Mouse (Mus musculus): ENCODE results near the gene Pgs1. TPM values are rescaled to one million over a fixed set of nuclear protein-coding genes. Genes with fewer than 3 reads are reported as not detected.

Gene Pgs1
- total and polyA plus RNA-seq, 3 experiments: 38.1 to 60.5 (median 50.8) TPM

DNA sequence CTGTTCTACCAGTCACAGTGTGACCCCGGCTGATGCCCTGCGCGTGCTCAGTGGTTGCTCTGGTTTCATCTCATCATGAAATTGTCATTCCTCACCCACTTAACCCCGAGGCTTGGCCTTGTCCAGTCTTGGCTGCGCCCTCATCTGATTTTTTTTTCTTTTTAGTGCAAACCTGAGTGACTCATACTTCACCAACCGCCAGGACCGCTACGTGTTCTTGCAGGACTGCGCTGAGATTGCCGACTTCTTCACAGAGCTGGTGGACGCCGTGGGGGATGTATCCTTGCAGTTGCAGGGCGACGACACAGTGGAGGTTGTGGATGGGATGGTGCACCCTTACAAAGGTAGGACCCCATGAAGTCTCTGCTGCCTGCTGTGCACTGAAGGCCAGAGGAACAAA is 17.1 kb downstream of the Pgs1 start:
- no peaks in the 10 kb centered on the region for H3K27me3 ChIP-seq (replicated peaks)
- dilution Hi-C loops (cut with MboI; ENCODE audit: extremely low pct_ligation_motif_present, extremely low pct_unique_long_range_greater_than_20kb, low sequenced_read_pairs) (no loop called here), in situ Hi-C loops (cut with MboI; ENCODE audit: low pct_ligation_motif_present, low pct_unique_long_range_greater_than_20kb, low sequenced_read_pairs) (no loop called here)
- H3K36me3 ChIP-seq (replicated peaks in 1 of 2; ENCODE audit: control insufficient read depth in 1 of 2, insufficient read depth in 1 of 2, low read length in 1 of 2): peaks cover 85 to 96% of the 10 kb centered on the region in 2 experiments
- no peak overlapping the region for H3K27ac ChIP-seq (ENCODE audit: insufficient read depth, low read depth)
- TF ChIP-seq UBTF (IDR thresholded peaks at IDR 0.05; ENCODE audit: low read depth, low read length): no peak
- TF ChIP-seq POLR2AphosphoS2 (IDR thresholded peaks at IDR 0.05; ENCODE audit: low read depth, low read length): no peak
- TF ChIP-seq CTCF (conservative IDR thresholded peaks at IDR 0.05 in 1 of 2, IDR thresholded peaks at IDR 0.05 in 1 of 2; ENCODE audit: low read depth in 2 of 2, low read length in 2 of 2): no peak
- TF ChIP-seq ZC3H11A (IDR thresholded peaks at IDR 0.05; ENCODE audit: low read depth, low read length): no peak
- no peak for TF ChIP-seq ZNF384 (IDR thresholded peaks at IDR 0.05; ENCODE audit: low read depth, low read length)
- no peak for TF ChIP-seq TCF12 (IDR thresholded peaks at IDR 0.05; ENCODE audit: low read depth, low read length)
- no peak for TF ChIP-seq RCOR1 (conservative IDR thresholded peaks at IDR 0.05; ENCODE audit: low read depth, low read length)
- TF ChIP-seq PAX5 (IDR thresholded peaks at IDR 0.05; ENCODE audit: low read length): no peak
- TF ChIP-seq RAD21 (IDR thresholded peaks at IDR 0.05; ENCODE audit: low read depth, low read length): no peak
- no peak for TF ChIP-seq MXI1 (IDR thresholded peaks at IDR 0.05; ENCODE audit: low read depth, low read length)
- no peak for TF ChIP-seq USF2 (conservative IDR thresholded peaks at IDR 0.05; ENCODE audit: low read depth, low read length)
- no peak for TF ChIP-seq MAZ (IDR thresholded peaks at IDR 0.05; ENCODE audit: low read depth, low read length)
- no peak for TF ChIP-seq MAFK (IDR thresholded peaks at IDR 0.05; ENCODE audit: insufficient replicate concordance, low read length)
- no peak for TF ChIP-seq JUND (conservative IDR thresholded peaks at IDR 0.05; ENCODE audit: low read depth, low read length)
- no peaks in the 10 kb centered on the region for H3K9me3 ChIP-seq (replicated peaks; ENCODE audit: low read length)
- H3K9ac ChIP-seq (ENCODE audit: insufficient read depth, low read depth): no peak overlapping the region
- no peak overlapping the region for H3K4me2 ChIP-seq (ENCODE audit: insufficient read depth, low read depth, poor library complexity, severe bottlenecking)
- H3K4me1 ChIP-seq (ENCODE audit: control insufficient read depth in 1 of 2, insufficient read depth in 2 of 2): peaks cover 32 to 47% of the 10 kb centered on the region in 2 experiments
- H3K79me2 ChIP-seq (replicated peaks; ENCODE audit: control insufficient read depth, extremely low read depth, insufficient read depth, poor library complexity, severe bottlenecking): peaks cover 18% of the 10 kb centered on the region
- no peak overlapping the region for H3K4me3 ChIP-seq (replicated peaks in 1 of 3; ENCODE audit: low read depth in 2 of 3, low read length in 2 of 3, poor library complexity in 1 of 3)
- no peak for DNase-seq (ENCODE audit: extremely low read depth)

- dilution Hi-C loops (cut with MboI; ENCODE audit: extremely low pct_ligation_motif_present, extremely low pct_unique_long_range_greater_than_20kb, low sequenced_read_pairs) (no loop called here), in situ Hi-C loops (cut with MboI; ENCODE audit: low pct_ligation_motif_present, low pct_unique_long_range_greater_than_20kb, low sequenced_read_pairs) (no loop called here)
- TF ChIP-seq RCOR1 (conservative IDR thresholded peaks at IDR 0.05; ENCODE audit: low read depth, low read length) (no peak), NELFE (IDR thresholded peaks at IDR 0.05; ENCODE audit: low read depth, low read length) (no peak), ZKSCAN1 (IDR thresholded peaks at IDR 0.05; ENCODE audit: borderline replicate concordance, low read depth, low read length) (no peak), MXI1 (IDR thresholded peaks at IDR 0.05; ENCODE audit: low read depth, low read length) (no peak), SIN3A (IDR thresholded peaks at IDR 0.05; ENCODE audit: low read length) (no peak), EP300 (IDR thresholded peaks at IDR 0.05; ENCODE audit: low read length) (no peak), ZNF384 (IDR thresholded peaks at IDR 0.05; ENCODE audit: low read depth, low read length) (no peak), BHLHE40 (IDR thresholded peaks at IDR 0.05; ENCODE audit: low read depth, low read length) (no peak)
- Histone ChIP-seq H3K27me3 (replicated peaks) (no peaks in the 10 kb centered on the region), H3K9me3 (replicated peaks; ENCODE audit: low read length) (no peaks in the 10 kb centered on the region), H3K27ac (ENCODE audit: insufficient read depth, low read depth) (no peak overlapping the region), H3K4me2 (ENCODE audit: insufficient read depth, low read depth, poor library complexity, severe bottlenecking) (no peak overlapping the region), H3K36me3 (replicated peaks in 1 of 2; ENCODE audit: control insufficient read depth in 1 of 2, insufficient read depth in 1 of 2, low read length in 1 of 2) (peaks cover 85 to 96% of the 10 kb centered on the region in 2 experiments), H3K4me1 (ENCODE audit: control insufficient read depth in 1 of 2, insufficient read depth in 2 of 2) (peaks cover 31 to 47% of the 10 kb centered on the region in 2 experiments), H3K9ac (ENCODE audit: insufficient read depth, low read depth) (no peak overlapping the region), H3K4me3 (replicated peaks in 1 of 3; ENCODE audit: low read depth in 2 of 3, low read length in 2 of 3, poor library complexity in 1 of 3) (no peak overlapping the region), H3K79me2 (replicated peaks; ENCODE audit: control insufficient read depth, extremely low read depth, insufficient read depth, poor library complexity, severe bottlenecking) (peaks cover 16% of the 10 kb centered on the region)
- no peak for DNase-seq (ENCODE audit: extremely low read depth)
Observed at GRCm38 (mm10) chr11:118003718-118004117, 17.6 kb downstream of the Pgs1 start.
